Mouse (Mus musculus): ENCODE data around the gene Ncs1. TPM values are rescaled to one million over a fixed set of nuclear protein-coding genes. Genes with fewer than 3 reads are reported as not detected.

The Ncs1 gene
- polyA plus RNA-seq, 1 experiment from 2014 or later, result 116 TPM

GRCm38 (mm10) chr2:31308257-31308656, 62.6 kb downstream of the Ncs1 start:
- ATAC-seq (replicated peaks), result no peak
- Histone ChIP-seq H3K4me2 (replicated peaks) (no peak overlapping the region), H3K4me3 (no peak overlapping the region), H3K9me3 (no peaks in the 10 kb centered on the region), H3K27ac (replicated peaks) (no peak overlapping the region), H3K9ac (replicated peaks) (no peak overlapping the region), H3K4me1 (no peaks in the 10 kb centered on the region), H3K27me3 (peaks cover 16% of the 10 kb centered on the region), H3K36me3 (no peaks in the 10 kb centered on the region)
- 58% methylated on average over 4 of the region's 4 CpGs for WGBS

- H3K27ac ChIP-seq (replicated peaks), result no peak overlapping the region
- H3K27me3 ChIP-seq, result peaks cover 29% of the 10 kb centered on the region
- H3K4me2 ChIP-seq (replicated peaks), result no peak overlapping the region
- H3K4me1 ChIP-seq, result peaks cover 4% of the 10 kb centered on the region; the same call in 1 of the 2 replicates
- H3K9ac ChIP-seq (replicated peaks), result no peak overlapping the region
- no peaks in the 10 kb centered on the region for H3K9me3 ChIP-seq
- 73% methylated on average over 15 of the region's 15 CpGs for WGBS
- no peaks in the 10 kb centered on the region for H3K36me3 ChIP-seq
- no peak overlapping the region for H3K4me3 ChIP-seq
- ATAC-seq (replicated peaks), result no peak
Observed at GRCm38 (mm10) chr2:31309549-31309948, 63.9 kb downstream of the Ncs1 start.

GRCm38 (mm10) chr2:31314007-31314465, 68.4 kb downstream of the Ncs1 start, which contains the start of gene Hmcn2:
Gene Hmcn2 (plus strand): TSS chr2:31314415.
- no peak within 1 kb of the TSS for H3K27ac ChIP-seq (replicated peaks)
- no peaks in the 10 kb centered on the region for H3K36me3 ChIP-seq
- H3K9me3 ChIP-seq, result no peaks in the 10 kb centered on the region
- ATAC-seq (replicated peaks), result no peak
- WGBS, result 1% methylated on average over 33 of the region's 33 CpGs
- peaks cover 56% of the 10 kb centered on the region for H3K27me3 ChIP-seq
- H3K4me1 ChIP-seq, result peaks cover 4% of the 10 kb centered on the region; the same call in 1 of the 2 replicates
- H3K4me3 ChIP-seq, result peak within 1 kb of the TSS; percentile 7
- H3K9ac ChIP-seq (replicated peaks), result no peak within 1 kb of the TSS
- peak within 1 kb of the TSS; percentile 27 for H3K4me2 ChIP-seq (replicated peaks)

- H3K27me3 ChIP-seq, result peaks cover 41% of the 10 kb centered on the region
- WGBS, result 20% methylated on average over 2 of the region's 2 CpGs
- no peak for ATAC-seq (replicated peaks)
Observed at GRCm38 (mm10) chr2:31318162-31318561, 72.5 kb downstream of the Ncs1 start.

GRCm38 (mm10) chr2:31319200-31319599, 73.6 kb downstream of the Ncs1 start:
- no peak for ATAC-seq (replicated peaks)
- Histone ChIP-seq H3K36me3 (no peaks in the 10 kb centered on the region), H3K27ac (replicated peaks) (no peak overlapping the region), H3K4me2 (replicated peaks) (no peak overlapping the region), H3K27me3 (peaks cover 30% of the 10 kb centered on the region), H3K9me3 (no peaks in the 10 kb centered on the region), H3K4me1 (peaks cover 2% of the 10 kb centered on the region; the same call in 1 of the 2 replicates), H3K9ac (replicated peaks) (no peak overlapping the region), H3K4me3 (no peak overlapping the region)
- 79% methylated on average over 2 of the region's 2 CpGs for WGBS

More at GRCm38 (mm10) chr2:31318162-31318561, 72.5 kb downstream of the Ncs1 start:
- Histone ChIP-seq H3K36me3 (no peaks in the 10 kb centered on the region), H3K4me3 (no peak overlapping the region), H3K9me3 (no peaks in the 10 kb centered on the region), H3K9ac (replicated peaks) (no peak overlapping the region), H3K27ac (replicated peaks) (no peak overlapping the region), H3K4me2 (replicated peaks) (no peak overlapping the region), H3K4me1 (peaks cover 4% of the 10 kb centered on the region; the same call in 1 of the 2 replicates)

GRCm38 (mm10) chr2:31327186-31327585, 81.6 kb downstream of the Ncs1 start:
- Histone ChIP-seq H3K27ac (replicated peaks) (no peak overlapping the region), H3K4me1 (no peaks in the 10 kb centered on the region), H3K36me3 (no peaks in the 10 kb centered on the region), H3K4me2 (replicated peaks) (no peak overlapping the region), H3K9me3 (no peaks in the 10 kb centered on the region), H3K4me3 (no peak overlapping the region), H3K9ac (replicated peaks) (no peak overlapping the region), H3K27me3 (no peaks in the 10 kb centered on the region)
- ATAC-seq (replicated peaks), result no peak
- WGBS, result 69% methylated on average over 10 of the region's 10 CpGs

GRCm38 (mm10) chr2:31337706-31338330, 92.2 kb downstream of the Ncs1 start:
- Histone ChIP-seq H3K27ac (replicated peaks) (no peak overlapping the region), H3K36me3 (no peaks in the 10 kb centered on the region), H3K4me1 (peaks cover 29% of the 10 kb centered on the region), H3K4me3 (no peak overlapping the region), H3K9ac (replicated peaks) (no peak overlapping the region), H3K9me3 (no peaks in the 10 kb centered on the region), H3K27me3 (no peaks in the 10 kb centered on the region), H3K4me2 (replicated peaks) (no peak overlapping the region)
- ATAC-seq (replicated peaks), result peak; percentile 53
- WGBS, result 47% methylated on average over 12 of the region's 12 CpGs

- ATAC-seq (replicated peaks), result no peak
Observed at GRCm38 (mm10) chr2:31339826-31340225, 94.2 kb downstream of the Ncs1 start.

GRCm38 (mm10) chr2:31341726-31342535, 96.3 kb downstream of the Ncs1 start:
- Histone ChIP-seq H3K36me3 (no peaks in the 10 kb centered on the region), H3K9me3 (no peaks in the 10 kb centered on the region), H3K27me3 (no peaks in the 10 kb centered on the region), H3K4me3 (no peak overlapping the region), H3K4me1 (peaks cover 29% of the 10 kb centered on the region), H3K27ac (replicated peaks) (no peak overlapping the region), H3K4me2 (replicated peaks) (no peak overlapping the region), H3K9ac (replicated peaks) (no peak overlapping the region)
- WGBS, result 74% methylated on average over 8 of the region's 8 CpGs
- no peak for ATAC-seq (replicated peaks)

More at GRCm38 (mm10) chr2:31339826-31340225, 94.2 kb downstream of the Ncs1 start:
- 78% methylated on average over 9 of the region's 9 CpGs for WGBS
- Histone ChIP-seq H3K9ac (replicated peaks) (no peak overlapping the region), H3K4me2 (replicated peaks) (no peak overlapping the region), H3K27me3 (no peaks in the 10 kb centered on the region), H3K4me3 (no peak overlapping the region), H3K36me3 (no peaks in the 10 kb centered on the region), H3K9me3 (no peaks in the 10 kb centered on the region), H3K4me1 (peaks cover 29% of the 10 kb centered on the region), H3K27ac (replicated peaks) (no peak overlapping the region)

Other genes with a start within 250 kb of the Ncs1 start
- 16.5 and 19.4 TPM in 2 replicates for gene Fnbp1, start 103.8 kb upstream of the Ncs1 start, polyA plus RNA-seq (2015; fragmentation: Nextera tagmentation; extraction: Ambion mirVana)
- gene Gpr107, start 93.5 kb upstream of the Ncs1 start, polyA plus RNA-seq (2015; fragmentation: Nextera tagmentation; extraction: Ambion mirVana), result 36.7 and 37.3 TPM in 2 replicates
- 0.19 and 0.22 TPM in 2 replicates for gene Hmcn2, start 68.6 kb downstream of the Ncs1 start, polyA plus RNA-seq (2015; fragmentation: Nextera tagmentation; extraction: Ambion mirVana)
- gene Ass1, start 224.4 kb downstream of the Ncs1 start, polyA plus RNA-seq (2015; fragmentation: Nextera tagmentation; extraction: Ambion mirVana), result 4.5 and 6.3 TPM in 2 replicates

Measured in forebrain, embryonic 15.5 days (tissue).